Mouse (Mus musculus) C2C12 (cell line): Measurements from ENCODE around the gene Hist1h4j.

Experiments
- CEBPB ChIP-seq: IDR thresholded peaks from one replicate; pipeline ENCODE4 v1.6.1; 2011; ENCODE audit warnings: low read depth, mild to moderate bottlenecking, control low read depth, moderate library complexity
- CTCF ChIP-seq: IDR thresholded peaks from one replicate; pipeline ENCODE4 v1.5.1; 2011; ENCODE audit not compliant: control insufficient read depth, insufficient read depth, insufficient read length
- FOSL1 ChIP-seq: IDR thresholded peaks from one replicate; pipeline ENCODE4 v1.8.0; 2011; ENCODE audit warnings: mild to moderate bottlenecking, low read length; ENCODE audit not compliant: poor library complexity, insufficient read depth, severe bottlenecking
- MAX ChIP-seq: IDR thresholded peaks from one replicate; pipeline ENCODE4 v1.6.1; 2011; ENCODE audit warnings: mild to moderate bottlenecking, control low read depth
- MYOD1 ChIP-seq: IDR thresholded peaks from one replicate; pipeline ENCODE4 v1.6.1; 2011; ENCODE audit warnings: low read depth; ENCODE audit not compliant: control insufficient read depth, insufficient read length
- MYOG ChIP-seq: IDR thresholded peaks from one replicate; pipeline ENCODE4 v1.6.1; 2011; ENCODE audit not compliant: control insufficient read depth, insufficient read length; ENCODE audit errors: extremely low read depth
- USF1 ChIP-seq: IDR thresholded peaks from one replicate; pipeline ENCODE4 v1.6.1; 2011; ENCODE audit warnings: low read depth, mild to moderate bottlenecking, control low read depth, moderate library complexity

DNA sequence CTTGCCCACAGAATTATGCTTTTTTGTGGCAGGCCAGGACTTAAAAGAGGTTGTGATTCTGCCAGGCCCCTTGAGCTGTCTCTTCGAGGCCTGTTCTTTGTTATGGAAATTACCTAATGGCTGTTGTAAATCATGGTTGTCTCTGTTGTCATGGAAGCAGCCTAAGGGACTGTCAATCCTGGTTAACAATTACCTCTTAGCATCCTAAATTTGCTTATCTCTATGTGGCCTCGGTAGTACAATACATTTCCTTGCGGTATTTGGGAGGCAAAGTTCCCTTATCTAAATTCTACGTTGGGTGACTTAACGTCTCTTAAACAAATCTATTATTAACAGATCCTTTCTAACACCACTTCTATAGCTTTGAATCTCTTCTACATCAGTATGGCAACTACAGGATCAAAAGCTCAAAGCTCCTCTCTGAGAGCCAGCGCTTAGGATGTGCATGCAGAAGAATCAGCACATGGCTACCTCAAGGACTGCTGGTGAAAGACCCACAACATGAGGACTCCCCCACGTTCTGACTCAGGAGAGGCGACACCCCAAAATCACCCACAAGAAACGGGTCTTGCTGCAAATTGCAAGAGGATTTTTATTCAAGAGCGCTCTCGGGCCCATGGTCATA is 6.8 kb upstream of the Hist1h4j start:
- TF ChIP-seq CTCF (no peak), USF1 (no peak), FOSL1 (no peak), MAX (no peak), MYOG (no peak), CEBPB (no peak), MYOD1 (no peak)
